Mouse (Mus musculus) layer of hippocampus, adult 2 months (tissue): Measurements from ENCODE around the gene Hrct1. TPM values are rescaled to one million over a fixed set of nuclear protein-coding genes. Genes with fewer than 3 reads are reported as not detected.

Experiments used
- DNase-seq, 2 experiments: peaks; one replicate each; pipeline ENCODE4 v3.0.0; 2022; ENCODE audit warnings: low spot score in 2 of 2
- H3K27ac ChIP-seq: fragments of 200-600 bp; 2 replicates; pipeline ENCODE4 v1.8.1; 2022
- H3K4me3 ChIP-seq: fragments of 200-600 bp; 2 replicates; pipeline ENCODE4 v1.8.1; 2022; ENCODE audit warnings: mild to moderate bottlenecking
- CTCF ChIP-seq: fragments of 200-600 bp; conservative IDR thresholded peaks from 2 replicates; pipeline ENCODE4 v1.8.1; 2022; ENCODE audit warnings: antibody characterized with exemption, mild to moderate bottlenecking, moderate library complexity
- total RNA-seq, 2 experiments: library from RNA; stranded (reverse); gene quantifications; 2 replicates each; pipeline ENCODE4 v1.2.3; 2021

Gene Hrct1
- total RNA-seq, 2 experiments from 2014 or later, result 0.39 to 1.2 TPM

DNA sequence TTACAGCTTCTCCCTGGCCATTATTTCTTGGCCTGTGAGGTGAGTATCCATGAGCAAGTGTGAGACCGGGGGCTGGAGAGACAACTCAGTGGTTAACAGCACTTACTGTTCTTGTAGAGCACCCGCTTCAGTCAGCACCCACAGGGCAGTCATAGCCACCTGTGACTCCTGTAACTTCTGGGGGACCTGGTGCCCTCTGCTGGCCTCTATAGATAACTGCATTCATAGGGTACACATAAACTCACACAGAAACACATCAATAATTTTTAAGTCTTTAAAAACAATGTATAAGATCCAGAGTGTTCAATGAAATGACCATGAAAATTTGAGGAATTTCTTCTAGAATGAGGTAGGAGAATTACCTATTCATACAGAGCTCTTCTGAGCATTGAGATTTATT is 42.4 kb downstream of the Hrct1 start:
- DNase-seq, result no peak
- Histone ChIP-seq H3K27ac (no peak overlapping the region), H3K4me3 (no peak overlapping the region)
- TF ChIP-seq CTCF, result no peak

DNA sequence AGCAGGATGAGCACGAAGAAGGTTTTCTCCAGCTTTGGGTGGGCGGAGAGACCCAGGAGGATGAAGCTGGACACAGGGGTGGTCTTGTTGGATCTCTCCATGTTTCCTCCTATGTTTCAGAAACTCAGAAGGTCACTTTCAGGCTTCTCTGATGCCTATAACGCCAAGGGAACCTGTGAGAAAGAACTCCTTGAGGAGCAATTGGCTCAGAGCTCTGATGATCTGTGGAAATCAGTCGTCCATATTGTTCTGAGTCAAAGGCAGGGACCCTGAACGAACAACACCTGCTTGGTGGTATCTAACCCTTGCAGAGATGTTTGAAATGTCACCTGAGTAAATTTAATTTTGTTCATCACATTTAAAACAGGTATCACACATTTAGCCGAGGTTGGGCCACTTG is 43.9 kb downstream of the Hrct1 start, which contains the start of gene Olfr159:
TSS of gene Olfr159 (minus strand) at position 101 of the 400 bp plus-strand sequence.
- no peak for TF ChIP-seq CTCF
- no peak for DNase-seq
- Histone ChIP-seq H3K27ac (no peak within 1 kb of the TSS), H3K4me3 (no peak within 1 kb of the TSS)

- no peak overlapping the region for H3K27ac ChIP-seq
- TF ChIP-seq CTCF, result no peak
- DNase-seq, result no peak
- H3K4me3 ChIP-seq, result no peak overlapping the region
Measured at GRCm38 (mm10) chr4:43771626-43772025, 44.6 kb downstream of the Hrct1 start.

GRCm38 (mm10) chr4:43772304-43772703 is 45.3 kb downstream of the Hrct1 start:
- TF ChIP-seq CTCF, result no peak
- Histone ChIP-seq H3K4me3 (no peak overlapping the region), H3K27ac (no peak overlapping the region)
- DNase-seq, result no peak

Other genes with a start within 250 kb of the Hrct1 start
- gene Sit1, start 243.5 kb upstream of the Hrct1 start, total RNA-seq, result not detected
- 10 to 100 TPM; 27.6 to 29.0 TPM for gene Ccdc107, start 234.3 kb upstream of the Hrct1 start, total RNA-seq
- 1 to 10 TPM in 1 of 2 experiments, under 1 TPM in 1; 0.64 to 1.0 TPM for gene Arhgef39, start 227.5 kb upstream of the Hrct1 start, total RNA-seq
- gene Car9, start 220.2 kb upstream of the Hrct1 start, total RNA-seq, result not detected
- gene Tpm2, start 203.4 kb upstream of the Hrct1 start, total RNA-seq, result 1 to 10 TPM; 5.4 to 6.1 TPM
- gene Creb3, start 164.9 kb upstream of the Hrct1 start, total RNA-seq, result 10 to 100 TPM; 70.3 to 75.1 TPM
- 10 to 100 TPM; 36.4 to 42.9 TPM for gene Tln1, start 164.5 kb upstream of the Hrct1 start, total RNA-seq
- gene Rgp1, start 148.5 kb upstream of the Hrct1 start, total RNA-seq, result 10 to 100 TPM; 45.3 to 49.9 TPM
- gene Gba2, start 148.3 kb upstream of the Hrct1 start, total RNA-seq, result 10 to 100 TPM; 61.0 to 64.4 TPM
- not detected for gene Msmp, start 142.7 kb upstream of the Hrct1 start, total RNA-seq
- gene Npr2, start 95.3 kb upstream of the Hrct1 start, total RNA-seq, result 10 to 100 TPM; 57.4 to 59.3 TPM
- gene Spag8, start 73.6 kb upstream of the Hrct1 start, total RNA-seq, result 1 to 10 TPM; 2.0 to 2.5 TPM
- gene Hint2, start 70.7 kb upstream of the Hrct1 start, total RNA-seq, result 10 to 100 TPM; 31.4 to 32.9 TPM
- 10 to 100 TPM; 74.8 to 75.5 TPM for gene Tmem8b, start 58.2 kb upstream of the Hrct1 start, total RNA-seq
- 1 to 10 TPM; 1.4 to 1.5 TPM for gene Fam221b, start 58.0 kb upstream of the Hrct1 start, total RNA-seq
- gene Olfr70, start 26.4 kb upstream of the Hrct1 start, total RNA-seq, result not detected
- not detected for gene Olfr71, start 16.9 kb upstream of the Hrct1 start, total RNA-seq
- gene Spaar, start 2.8 kb downstream of the Hrct1 start, total RNA-seq, result under 1 TPM; 0.97 to 0.98 TPM
- not detected for gene Olfr159, start 43.8 kb downstream of the Hrct1 start, total RNA-seq
- gene Olfr156, start 96.7 kb downstream of the Hrct1 start, total RNA-seq, result not detected
- not detected for gene Olfr157, start 113.0 kb downstream of the Hrct1 start, total RNA-seq
- not detected for gene Olfr155, start 124.4 kb downstream of the Hrct1 start, total RNA-seq
- 1 to 10 TPM; 7.7 TPM for gene Reck, start 148.3 kb downstream of the Hrct1 start, total RNA-seq
- 1 to 10 TPM; 2.5 to 2.7 TPM for gene Glipr2, start 230.2 kb downstream of the Hrct1 start, total RNA-seq